Mouse (Mus musculus) frontal cortex, adult (tissue): ENCODE measurements around the gene Dcx.

Experiments used
- ATAC-seq: cut with Nextera tagmentation; 2 replicates; pipeline ENCODE4 v1.9.2; 2017; ENCODE audit warnings: mild to moderate bottlenecking, moderate library complexity, mixed read lengths; ENCODE audit not compliant: low TSS enrichment

Gene Dcx

DNA sequence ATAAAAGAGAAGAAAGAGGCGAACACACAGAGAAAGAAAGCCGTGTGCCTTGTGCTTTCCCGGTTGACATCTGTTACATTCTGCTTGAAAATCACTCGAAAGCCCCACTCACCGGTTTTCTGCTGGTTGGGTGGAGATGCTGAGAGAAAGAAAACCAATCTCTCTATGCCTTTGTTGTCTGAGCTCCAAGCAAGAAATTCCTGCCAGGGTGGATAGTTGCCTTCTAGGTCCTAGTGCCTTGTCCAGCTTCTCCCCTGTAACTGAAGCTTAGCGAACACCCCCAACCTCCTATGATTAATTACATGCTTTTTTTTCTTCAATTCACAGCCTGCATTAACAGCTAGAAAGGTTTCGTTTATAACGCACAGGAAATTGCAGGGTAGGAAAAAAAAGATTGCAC, at the start of gene Dcx:
Gene Dcx (minus strand): TSS at position 354 of the 400 bp plus-strand sequence.
- peak; percentile 93 for ATAC-seq

DNA sequence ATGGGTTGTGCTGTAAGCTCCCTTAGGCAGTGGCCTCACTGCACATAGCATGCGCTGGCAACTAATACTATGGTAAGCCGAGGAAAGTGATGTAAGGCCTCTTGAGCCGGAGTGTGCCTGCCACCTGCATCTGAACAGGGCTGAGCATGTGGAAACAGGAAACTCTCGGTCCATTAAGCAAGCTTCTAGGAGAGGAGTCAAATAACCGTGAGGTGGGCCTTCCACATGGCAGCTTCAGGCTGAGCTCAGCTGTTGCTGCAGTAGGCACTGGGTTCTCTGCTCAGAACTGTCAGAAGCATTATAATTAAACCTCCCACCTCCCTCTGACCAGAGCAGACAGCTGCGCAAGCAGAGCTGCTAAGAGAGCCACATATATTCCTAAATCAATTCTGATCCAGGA, 33.1 kb upstream of the Dcx start:
- ATAC-seq, result peak; percentile 70

DNA sequence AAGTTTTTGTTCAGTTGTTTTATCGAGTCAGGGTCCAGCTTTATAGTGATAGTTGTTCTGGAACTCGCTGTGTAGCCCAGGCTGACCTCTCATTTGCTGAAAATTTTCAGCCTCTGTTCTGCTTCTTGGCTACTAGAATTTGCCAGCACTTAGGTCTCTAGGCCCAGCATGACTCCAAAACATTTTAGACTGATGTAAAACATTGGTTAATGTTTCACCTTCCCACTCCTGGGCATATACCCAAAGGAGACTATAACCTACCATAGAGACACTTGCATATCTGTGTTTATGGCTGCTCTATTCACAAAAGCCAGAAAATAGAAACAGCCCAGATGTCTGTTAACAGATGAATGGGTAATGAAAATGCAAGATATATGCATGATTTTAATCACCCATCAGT, 560 bp upstream of the Dcx start:
- no peak for ATAC-seq

DNA sequence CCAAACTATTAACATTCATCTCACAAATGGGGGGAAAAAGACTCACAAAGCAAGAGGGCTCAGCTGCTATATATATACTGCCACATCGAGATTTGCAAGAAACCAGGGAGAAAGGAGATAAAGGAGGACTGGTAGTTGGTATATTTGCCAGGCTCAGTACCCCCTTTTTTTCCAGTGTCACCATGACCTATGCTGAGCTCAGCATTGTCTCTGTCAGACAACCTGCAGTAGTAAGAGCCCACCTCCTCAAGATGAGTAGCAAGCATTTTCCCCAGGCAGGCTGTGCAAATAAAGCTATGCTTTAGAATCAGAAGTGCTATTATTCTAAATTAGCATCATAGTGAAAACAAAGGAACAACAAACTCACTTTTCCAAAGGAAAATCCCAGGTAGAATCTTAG, 581 bp downstream of the Dcx start:
- ATAC-seq, result 0 out of 2 replicates have a peak, but pooled peaks have one; percentile 29

DNA sequence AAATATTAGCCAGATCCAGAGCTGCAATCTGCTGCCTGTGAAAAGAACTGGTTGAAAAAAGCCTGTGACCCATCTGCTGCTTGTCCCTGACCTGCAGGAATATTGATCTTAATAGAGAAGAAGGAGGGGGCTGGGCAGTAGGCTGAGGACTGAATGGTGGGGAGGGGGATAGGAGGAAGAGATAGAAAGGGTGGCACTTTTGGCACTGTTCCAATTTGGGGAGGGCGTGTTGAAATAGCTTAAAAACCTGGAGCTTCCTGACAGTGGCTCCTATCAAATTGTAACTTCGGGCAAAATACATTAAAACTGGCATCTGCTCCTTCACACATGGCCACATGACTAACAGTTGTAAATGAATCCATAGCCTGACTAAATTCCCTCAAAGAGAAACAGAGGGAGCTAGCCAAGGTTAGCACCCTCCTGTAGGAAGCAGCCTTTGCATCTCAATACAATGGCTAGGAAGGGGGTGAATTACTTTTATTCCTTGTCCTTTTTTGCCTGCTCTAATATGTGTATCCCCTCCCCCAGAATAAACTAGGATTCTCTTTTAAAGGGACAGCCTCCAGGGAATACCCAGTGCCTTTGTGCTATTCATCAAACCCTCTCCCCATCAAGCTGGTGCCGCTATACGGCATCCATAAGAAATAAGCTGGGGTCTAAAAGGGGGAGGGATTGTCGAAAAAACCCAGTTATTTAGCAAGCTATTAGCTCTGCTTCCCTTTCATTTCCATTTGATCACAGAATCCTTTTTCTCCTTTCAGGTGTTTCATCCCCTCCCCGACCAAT, 1.5 kb downstream of the Dcx start:
- peak; percentile 55 for ATAC-seq

DNA sequence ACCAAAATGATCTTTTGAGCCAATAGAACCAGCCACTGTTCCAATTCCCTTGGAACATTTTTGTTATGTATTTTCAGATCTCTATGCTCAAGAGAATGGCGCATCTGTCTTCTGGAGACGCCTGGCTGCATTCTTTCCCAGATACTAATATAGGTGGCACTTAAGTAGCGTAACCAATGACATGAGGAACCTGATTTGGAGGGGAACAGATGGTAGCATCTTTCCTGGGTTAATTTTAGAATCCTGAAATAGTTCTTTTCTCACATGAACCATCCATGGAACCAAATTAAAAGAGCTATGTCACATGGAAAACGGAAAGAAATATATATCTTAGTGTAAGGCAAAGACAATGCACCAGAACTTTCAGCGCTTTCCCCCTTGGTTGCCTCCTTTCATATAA, 11.0 kb downstream of the Dcx start:
- peak; percentile 76 for ATAC-seq

DNA sequence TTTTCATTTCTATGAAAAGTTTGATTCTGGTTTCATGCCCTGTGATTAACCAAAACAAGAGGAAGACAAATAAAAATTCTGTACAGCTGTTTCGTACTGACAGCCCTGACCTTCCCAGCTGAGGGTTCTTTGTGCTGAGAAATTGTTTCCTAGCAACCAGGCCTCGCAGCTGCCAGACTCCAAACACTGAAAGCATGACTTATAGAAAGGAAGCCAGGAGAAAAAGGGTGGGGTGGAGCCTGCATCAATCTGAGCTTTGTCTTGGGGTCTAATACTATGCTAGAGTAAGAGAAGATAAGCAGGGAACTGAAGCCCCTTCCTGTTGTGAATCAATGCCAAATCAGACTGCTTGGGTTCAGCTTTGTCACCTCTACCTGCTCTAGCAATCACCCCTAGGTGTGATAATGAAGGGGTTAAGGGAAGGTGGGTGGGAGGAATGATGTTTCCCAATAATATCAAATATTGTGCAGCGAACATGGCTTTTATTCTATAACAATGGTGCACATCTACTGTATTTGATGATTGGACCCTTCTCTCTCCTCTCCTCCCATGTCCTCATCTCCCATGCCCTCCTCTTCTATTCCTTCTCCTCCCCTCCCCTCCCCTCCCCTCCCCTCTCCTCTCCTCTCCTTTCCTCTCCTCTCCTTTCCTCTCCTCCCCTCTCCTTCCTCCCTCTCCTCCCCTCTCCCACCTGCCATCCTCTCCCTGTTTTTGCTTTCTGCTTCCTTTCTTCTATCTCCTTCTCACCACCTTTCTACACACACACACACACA, 26.2 kb downstream of the Dcx start:
- peak; percentile 25; the same call in 1 of the 2 replicates for ATAC-seq

DNA sequence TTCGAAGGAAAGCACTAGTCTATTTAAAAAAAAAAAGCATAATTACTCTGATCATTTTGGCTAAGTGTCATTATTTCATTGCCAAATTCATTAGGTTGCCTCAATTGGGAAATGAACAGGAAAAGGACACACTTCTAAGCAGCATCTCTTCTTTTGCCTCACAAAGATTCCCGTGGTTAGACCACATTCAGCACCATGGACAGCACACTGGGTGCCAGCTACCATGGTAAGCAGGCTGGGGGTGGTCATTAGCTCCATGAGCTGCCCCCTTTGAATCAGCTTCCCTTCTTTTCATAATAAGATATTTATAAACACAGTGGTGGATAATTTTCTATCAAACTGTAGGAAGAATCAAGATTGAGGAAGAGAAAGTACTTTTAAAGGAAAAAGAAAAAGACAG, 28.4 kb downstream of the Dcx start:
- no peak for ATAC-seq

DNA sequence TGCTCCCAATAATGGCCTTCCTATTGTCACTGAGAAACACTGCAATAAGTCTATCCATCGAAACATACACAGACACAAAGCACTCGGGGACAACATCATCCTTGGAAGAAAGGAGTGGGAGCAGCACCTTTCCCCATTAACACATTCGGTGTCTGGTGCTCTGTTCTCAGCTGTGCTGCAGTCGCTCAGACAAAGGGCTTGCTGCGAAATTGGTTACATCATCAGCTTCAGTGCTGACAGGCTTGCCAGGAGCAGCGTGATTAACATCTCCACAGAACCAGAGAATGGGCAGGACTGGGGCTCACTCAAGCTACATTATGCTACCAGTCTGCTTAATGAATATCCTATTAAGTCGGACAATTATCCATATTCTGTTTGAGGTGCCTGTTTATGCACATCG, 30.8 kb downstream of the Dcx start:
- ATAC-seq, result peak; percentile 86

DNA sequence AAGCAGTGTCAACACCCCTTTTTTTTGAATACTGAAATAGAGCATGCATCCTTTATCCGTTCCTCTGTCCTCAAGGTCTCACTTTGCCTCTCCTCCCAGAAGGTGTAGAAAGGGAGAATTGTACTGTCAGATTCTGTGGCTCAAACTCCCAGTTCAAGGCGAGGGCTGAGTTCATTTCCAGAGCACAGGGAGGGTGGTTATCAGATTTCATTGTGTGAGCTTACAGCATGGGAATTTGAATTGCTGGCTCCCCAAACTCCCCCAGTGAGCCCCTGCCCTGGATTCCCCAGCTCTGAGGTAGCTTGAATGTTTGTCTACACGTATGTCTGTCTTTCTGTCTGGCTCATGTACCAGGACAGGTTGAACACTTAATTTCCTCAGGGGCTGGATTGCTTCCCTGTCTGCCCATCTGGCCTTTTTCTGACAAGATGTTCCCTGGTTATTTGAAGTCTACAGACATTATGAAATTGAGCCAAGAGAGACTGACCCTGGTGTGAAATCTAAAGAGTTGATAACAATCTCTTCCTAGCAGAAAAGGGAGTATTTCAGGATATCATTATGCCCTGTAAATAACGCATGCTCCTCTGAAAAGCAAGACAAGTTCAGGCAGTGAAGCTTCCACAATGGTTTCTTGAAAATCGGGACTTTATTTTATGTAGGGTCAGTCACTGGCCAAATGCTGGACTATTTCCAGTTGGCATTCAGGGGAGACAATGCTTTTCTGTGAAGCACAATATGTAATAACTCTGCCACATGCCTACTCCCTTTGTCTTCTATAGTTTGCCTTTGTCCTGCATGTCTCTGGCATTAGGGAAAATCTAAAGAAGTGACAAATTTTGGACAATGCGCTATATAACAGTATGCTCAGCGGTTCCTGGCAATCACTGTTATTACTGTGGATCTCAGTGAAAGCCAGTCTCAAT, 35.5 kb downstream of the Dcx start:
- ATAC-seq, result 0 out of 2 replicates have a peak, but pooled peaks have one; percentile 47

DNA sequence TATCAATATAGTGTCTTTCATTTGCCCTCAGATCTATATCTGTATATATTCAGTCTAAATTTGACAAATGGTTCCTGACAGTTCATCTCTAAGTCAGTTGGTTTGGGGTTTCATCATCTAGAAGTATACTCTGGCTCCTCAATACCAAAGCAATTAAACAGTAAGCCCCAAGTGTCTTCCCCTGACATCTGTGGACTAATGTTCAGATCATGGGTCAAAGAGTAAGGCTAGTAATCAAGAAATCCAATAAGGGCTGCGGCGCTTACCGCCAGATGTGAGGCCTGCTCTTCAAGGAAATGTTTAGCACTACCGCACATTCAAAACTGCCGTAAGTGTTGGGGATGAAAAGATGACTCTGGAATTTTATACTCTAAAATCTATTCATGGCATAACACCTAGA, 36.2 kb downstream of the Dcx start:
- no peak; the same call in 1 of the 2 replicates for ATAC-seq

DNA sequence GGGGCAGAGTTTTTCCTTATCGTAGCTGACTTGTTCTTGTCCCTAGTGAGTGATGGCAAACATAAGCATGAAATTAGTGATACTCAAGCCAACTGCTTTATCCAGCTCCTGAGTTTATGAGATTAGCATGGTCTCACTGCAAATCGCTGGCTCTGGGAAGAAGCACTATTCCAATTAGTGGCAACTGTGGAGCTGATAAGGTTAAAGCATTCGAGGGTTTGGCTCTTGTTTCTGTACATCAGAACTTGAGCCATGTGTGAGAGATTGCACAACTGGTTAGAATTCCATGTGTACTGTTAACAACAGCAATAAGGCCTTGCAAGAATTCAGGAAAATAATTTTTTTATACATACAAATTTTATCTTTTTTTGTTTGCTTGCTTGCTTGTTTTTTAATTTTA, 39.9 kb downstream of the Dcx start:
- ATAC-seq, result no peak

DNA sequence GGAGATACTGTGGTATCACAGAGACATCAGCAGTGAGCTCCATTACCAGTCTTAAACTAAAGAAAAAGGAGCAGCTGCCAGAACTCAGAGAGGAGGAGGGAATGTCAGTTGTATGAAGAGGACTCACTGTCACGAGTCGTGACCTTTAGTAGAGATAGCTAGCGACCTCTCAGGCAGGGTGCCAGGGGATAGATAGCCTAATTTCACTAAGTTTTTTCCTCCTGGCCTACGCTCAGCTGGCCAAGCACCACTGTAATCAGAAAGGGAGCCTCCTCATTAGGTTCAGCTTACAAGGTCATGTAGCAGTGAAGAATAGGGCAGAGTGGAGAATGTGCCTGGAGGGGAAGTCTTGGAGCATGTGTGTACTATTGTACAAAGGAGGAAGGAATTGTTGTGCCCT, 47.3 kb downstream of the Dcx start:
- no peak for ATAC-seq

DNA sequence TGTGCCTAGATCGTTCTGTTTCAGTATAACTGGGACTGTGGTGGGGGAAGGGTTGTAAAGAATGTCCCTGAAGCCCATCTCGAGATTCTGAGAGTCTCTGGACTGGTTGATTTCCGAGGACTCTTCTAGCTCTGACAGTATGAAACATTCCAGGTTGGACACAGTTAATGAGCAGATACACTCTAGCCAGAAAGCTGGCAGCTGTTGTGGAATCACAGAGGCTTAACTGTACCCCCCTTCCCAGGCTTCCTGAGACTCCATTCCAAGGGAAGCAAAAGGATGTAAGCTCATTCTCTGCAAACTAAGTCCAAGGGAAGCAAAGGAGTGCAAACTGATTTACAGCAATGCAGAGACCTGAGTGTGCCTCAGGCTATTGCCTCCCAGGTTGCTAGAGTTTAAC, 48.2 kb downstream of the Dcx start:
- 0 out of 2 replicates have a peak, but pooled peaks have one; percentile 20 for ATAC-seq

DNA sequence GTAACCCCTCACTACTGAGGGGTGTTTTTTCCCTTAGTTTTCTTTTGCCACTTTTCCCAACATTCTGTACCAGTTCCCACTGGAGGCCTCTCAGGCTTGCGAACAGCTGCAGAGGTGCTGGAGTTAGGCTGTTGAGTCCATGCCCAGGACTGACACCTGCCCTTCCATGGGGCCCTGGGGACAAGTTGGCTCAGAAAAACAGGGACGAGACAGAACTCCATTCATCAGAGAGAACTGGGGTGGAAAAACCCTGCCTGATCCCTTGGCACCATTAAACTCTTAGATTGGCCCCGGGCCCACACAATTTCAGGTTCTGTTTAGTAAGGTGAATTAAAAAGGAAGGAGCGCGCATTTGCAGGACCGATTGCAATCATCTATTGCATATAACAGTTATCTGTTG, 48.8 kb downstream of the Dcx start:
- no peak for ATAC-seq

DNA sequence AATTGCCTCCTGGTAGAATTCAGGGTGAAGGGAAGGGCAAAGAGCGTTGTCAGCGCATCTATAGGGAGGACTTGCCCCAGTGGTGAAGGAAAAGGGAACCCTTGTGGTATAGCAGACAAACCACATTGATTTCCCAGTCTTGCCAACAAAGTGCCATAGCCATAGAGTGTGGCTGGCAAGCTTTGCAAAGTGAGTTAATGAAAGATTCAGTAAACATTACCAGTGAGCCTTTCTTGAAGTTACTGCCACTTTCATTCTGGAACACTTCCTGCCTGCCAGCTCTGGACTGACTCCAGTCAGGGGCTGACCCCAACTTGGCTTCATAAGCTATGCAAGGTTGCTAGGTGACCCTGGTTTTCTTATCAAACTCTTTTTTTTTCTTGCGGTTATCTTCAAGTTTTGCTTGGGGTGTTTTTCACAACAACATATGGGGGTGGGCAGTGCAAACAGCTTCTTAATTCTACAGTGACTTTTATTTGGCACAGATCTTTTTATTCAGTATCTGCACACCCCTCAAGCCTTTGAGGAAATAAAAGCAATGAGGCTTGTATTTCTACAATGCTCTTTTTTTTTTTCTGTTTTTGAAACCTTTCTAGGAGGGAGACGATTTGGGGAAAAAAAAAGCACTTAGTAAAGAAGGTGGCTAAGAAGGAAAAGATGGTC, 51.2 kb downstream of the Dcx start:
- ATAC-seq, result no peak

DNA sequence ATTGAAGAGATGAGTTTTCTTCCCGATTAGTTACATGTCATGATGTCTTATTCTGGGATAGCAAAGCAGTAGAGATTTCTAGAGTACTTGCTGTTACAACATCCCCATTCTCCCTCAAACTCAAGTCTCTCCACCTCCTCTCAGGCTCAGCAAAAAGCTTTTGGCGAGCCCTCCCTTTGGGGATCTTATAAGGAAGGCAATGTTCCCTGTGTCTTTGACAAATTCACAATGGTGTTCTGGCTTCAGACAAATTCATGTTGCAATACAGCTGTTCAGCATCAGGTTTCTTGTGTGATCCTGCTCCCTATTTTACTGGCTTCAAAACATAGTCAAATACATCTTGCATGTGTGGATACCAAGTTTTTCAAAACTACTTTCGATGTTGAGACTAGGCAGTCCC, 53.5 kb downstream of the Dcx start:
- no peak for ATAC-seq

DNA sequence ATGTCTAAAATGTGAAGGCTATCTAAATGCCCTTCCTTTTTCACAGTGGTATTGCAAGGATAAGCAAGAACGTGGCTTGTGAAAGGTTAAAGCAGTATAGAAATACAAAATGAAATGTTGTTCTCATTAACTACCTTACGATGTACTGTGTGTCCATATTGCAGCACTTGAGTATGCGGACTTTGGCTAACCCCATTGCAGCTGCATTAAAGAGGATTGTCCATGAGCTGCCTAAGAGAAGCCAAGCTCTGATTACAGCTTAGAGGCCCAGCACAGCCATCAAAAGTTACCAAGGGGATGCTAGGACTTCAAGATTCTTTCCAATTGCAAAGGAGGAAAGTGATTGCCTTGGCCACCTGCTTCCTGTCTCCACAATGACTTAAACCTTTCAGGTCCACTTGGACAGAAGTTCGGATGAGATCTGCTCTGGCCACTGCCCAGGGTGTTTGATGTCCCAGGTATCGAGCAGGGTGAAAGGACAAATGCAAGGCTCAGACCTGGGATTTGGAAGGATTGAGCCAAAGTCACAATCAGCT, 65.9 kb downstream of the Dcx start:
- ATAC-seq, result no peak

DNA sequence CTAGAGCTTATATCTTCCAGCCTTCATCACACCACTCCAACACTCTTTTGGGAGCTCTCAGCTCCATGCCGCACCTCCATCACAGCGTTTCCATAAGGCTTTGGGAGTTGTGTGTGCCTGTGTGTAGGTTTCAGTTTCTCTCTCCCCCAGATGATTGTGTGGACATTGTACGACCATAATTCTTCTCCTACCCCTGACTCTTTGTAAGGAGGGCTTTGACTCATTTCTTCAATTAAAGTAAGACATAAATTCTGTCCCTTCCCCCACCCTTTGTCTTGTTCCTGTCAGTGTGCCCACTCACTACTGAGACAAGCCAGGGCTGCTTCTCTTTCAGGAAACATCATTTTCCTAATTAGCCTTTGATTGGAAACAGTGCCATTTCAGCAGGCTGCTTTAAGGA, 81.8 kb downstream of the Dcx start:
- ATAC-seq, result no peak

DNA sequence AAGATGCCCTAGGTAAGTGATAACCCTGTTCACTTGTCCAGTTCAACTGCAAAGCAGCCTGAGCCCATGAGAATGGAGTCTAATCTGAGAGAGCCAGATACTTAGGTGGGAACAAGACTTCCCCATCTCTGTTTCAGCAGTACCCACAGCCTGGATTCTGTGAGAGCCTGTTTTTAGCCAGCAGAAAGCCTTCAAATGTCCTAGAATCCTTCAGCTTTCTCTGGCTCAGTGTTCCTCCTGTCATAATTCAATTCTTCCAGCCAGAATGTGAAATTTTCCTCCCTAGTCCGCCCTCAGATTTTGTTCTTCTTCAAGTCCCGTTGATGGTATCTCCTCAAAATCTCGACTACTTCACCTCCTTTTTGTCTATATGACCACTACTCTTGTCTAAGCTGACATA, 83.1 kb downstream of the Dcx start:
- peak; percentile 84 for ATAC-seq

DNA sequence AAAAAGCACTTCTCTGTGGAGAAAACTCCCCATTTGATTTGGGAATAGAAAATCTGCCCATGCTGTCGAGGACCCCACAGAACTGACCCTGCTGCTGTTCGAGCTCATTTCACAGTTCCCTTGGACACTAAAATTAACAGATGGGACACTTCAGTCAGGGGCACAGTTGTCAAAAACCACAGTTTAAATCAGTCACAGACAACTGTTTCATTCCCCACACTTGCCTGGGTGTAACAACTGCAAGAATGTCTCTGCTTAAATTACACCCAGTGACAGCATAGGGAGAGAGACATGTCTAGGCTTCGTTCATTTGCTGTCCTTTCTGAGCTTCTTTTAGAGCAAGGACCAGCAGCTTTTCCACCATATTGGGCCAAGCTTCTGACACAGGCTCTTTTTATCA, 86.5 kb downstream of the Dcx start:
- ATAC-seq, result peak; percentile 80
